Mouse (Mus musculus) hindlimb bud, embryonic 11.5 days (tissue): ENCODE measurements around the gene Zfp949.
"Not testable (repeated sequence)": the region's sequence is repeated elsewhere in the genome, so short reads cannot be mapped to it uniquely, and the experiment has no call there.

Experiments used
- DNase-seq: peaks from one replicate; pipeline ENCODE4 v3.0.0-alpha.2; 2012; ENCODE audit warnings: low read depth, low spot score; ENCODE audit errors: extremely low spot score

Zfp949 gene

DNA sequence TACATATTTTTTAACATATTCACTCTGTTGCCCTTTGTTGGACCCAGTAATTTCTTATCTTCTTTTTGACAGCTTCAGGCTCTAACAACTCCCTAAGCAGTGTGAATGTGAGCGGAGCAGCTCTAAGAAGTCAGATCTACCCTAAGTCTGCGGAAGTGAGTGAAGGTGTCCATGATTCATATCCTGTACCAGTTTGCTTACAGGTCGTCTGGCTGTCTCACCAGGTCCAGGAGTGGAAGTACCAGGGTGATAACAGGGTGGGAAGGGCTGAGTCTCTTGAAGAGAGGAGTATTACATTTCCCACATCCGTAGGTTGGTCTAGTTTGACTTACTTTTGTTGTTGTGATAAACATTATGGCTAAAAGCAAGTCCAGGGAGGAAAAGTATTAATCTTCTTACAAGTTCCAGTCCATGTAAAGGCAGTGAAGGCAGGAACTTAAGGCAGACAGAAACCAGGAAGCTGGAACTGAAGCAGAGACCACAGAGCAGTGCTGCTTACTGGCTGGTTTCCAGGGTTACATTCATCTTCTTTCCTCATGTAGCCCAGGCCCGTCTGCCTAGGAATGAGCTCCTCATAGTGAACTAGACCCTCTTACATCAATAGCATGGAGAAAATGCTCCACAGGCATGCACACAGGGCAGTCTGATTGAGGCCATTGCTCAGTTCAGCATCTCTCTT is 8.1 kb upstream of the Zfp949 start:
- no peak for DNase-seq

DNA sequence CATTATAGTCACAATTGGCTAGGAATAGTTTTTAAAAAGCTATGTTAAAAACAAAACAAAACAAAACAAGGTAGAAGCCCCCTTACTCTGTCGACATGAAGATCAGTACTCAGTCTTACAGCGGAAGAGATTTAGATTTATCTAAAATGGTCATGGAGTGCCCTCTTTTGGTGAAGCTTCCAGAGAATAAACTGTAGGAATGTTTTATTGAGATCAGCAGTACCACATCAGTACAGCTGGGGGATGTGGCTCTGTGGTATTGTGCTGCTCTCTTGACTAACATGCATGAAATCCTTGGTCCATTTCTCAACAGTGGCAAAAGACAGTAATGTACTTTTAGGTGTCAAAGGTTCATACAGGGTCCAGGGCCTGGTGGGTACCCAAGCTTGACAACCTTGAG is 5.0 kb upstream of the Zfp949 start:
- DNase-seq = no peak

- no peak for DNase-seq
Observed at GRCm38 (mm10) chr9:88545534-88545933, 2.3 kb upstream of the Zfp949 start.

DNA sequence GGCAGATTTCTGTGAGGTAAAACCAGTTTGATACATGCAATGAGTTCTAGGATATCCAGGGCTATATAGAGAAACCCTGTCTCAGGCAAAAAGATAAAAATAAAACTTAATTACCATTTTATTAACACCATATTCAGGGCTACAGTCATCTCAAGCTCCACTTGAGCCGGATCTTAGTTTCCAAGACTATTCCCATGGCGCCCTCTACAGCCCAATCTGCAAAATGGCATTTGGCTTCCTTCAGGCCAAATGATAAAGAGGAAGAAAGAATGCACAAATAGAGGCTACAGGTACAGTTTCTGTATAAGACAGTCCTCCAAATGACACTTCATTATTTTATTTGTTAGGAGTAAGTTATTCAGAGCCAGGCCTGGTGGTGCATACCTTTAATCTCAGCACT is 1.7 kb upstream of the Zfp949 start:
- DNase-seq = peak; percentile 26

GRCm38 (mm10) chr9:88546657-88547056 is 1.2 kb upstream of the Zfp949 start:
- DNase-seq = no peak

- DNase-seq = peak; percentile 39
Observed at GRCm38 (mm10) chr9:88547270-88547669, 550 bp upstream of the Zfp949 start.

- DNase-seq = peak; percentile 20
Observed at GRCm38 (mm10) chr9:88548614-88548945, 760 bp downstream of the Zfp949 start.

GRCm38 (mm10) chr9:88553071-88553470 is 5.3 kb downstream of the Zfp949 start:
- DNase-seq = no peak

DNA sequence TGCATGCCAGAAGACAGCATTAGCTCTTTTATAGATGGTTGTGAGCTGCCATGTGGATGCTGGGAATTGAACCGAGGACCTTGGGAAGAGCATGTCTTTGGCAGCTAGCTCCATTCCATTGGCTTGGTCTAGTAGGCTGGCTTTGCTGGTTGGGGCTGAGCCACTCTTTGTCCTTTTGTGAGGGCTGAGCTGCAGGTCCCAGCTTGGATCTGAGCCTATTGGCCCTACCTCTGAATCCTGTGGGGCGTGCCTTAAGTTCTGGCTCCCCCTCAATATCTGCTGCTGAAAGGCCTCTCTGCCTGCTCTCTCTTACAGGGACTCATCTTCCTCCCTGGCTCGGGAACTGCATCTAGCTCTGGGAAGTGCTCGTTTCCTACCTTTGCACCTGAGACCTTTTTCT is 10.3 kb downstream of the Zfp949 start:
- no peak for DNase-seq

DNA sequence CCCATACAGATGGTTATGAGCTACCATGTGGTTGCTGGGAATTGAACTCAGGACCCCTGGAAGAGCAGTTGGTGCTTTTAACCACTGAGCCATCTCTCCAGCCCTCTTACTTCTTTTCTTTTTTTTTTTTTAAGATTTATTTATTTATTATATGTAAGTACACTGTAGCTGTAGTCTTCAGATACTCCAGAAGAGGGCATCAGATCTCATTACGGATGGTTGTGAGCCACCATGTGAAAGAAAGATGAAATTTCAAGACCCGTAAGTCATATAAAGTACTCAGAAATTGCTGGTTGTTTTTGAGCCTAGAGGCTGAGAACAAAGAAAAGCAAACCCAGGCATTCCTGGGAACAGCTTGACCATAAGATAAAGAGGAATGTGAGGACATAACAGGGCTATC is 13.7 kb downstream of the Zfp949 start:
- DNase-seq = not testable (repeated sequence)

GRCm38 (mm10) chr9:88570471-88570870 is 22.7 kb downstream of the Zfp949 start:
- not testable (repeated sequence) for DNase-seq

DNA sequence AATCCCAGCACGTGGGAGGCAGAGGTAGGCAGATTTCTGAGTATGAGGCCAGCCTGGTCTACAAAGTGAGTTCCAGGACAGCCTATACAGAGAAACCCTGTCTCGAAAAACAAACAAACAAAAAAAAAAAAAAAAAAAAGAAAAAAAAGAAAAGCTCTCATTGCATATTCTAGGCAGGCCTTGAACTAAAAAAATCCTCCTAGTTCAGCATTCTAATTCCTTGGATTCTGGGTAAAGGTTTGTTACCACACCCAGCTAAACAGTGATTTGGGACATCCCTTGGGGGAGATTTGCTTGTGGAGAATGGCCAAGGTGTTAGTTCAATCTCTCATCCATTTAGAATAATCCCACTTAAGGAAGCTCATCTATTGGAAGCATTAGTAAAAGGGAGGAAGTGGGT is 32.8 kb downstream of the Zfp949 start, which contains the start of gene Trim43a:
TSS of gene Trim43a (plus strand) at position 301 of the 400 bp plus-strand sequence.
- not testable (repeated sequence) for DNase-seq

DNA sequence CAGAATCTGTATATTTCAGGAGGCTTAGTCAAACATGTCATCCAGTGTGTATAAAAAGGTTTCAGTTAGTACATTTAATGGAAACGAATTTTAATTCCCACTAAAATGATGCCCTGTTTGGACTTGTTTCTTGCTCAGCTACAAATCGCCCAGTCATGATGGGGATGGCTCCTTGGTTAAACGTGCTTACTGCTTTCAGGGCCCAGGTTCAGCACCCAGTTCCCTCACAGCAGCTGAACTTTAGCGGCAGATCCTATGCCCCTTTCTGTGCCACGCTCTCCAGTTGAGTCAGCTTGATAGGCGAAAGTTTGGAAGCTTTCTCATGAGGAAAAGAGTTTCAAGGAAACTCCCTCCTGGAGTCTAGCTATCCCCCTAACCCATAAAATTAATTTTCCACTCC is 45.9 kb downstream of the Zfp949 start:
- DNase-seq = not testable (repeated sequence)

- peak; percentile 47 for DNase-seq
Observed at GRCm38 (mm10) chr9:88599206-88600162, 51.7 kb downstream of the Zfp949 start.
